Mouse (Mus musculus) MEL (cell line): ENCODE results near the gene Gm20388. TPM values are rescaled to one million over a fixed set of nuclear protein-coding genes. Genes with fewer than 3 reads are reported as not detected.

Experiments
- DNase-seq: peaks from one replicate; pipeline ENCODE4 v3.0.0; 2011; ENCODE audit warnings: low read depth, low spot score
- H3K27ac ChIP-seq: 2 replicates; pipeline ENCODE4 v1.5.1; 2012; ENCODE audit warnings: low read depth, mild to moderate bottlenecking, control low read depth, low read length, moderate library complexity; ENCODE audit not compliant: control insufficient read depth
- H3K27me3 ChIP-seq, 2 experiments: fragments of 150-350 bp in 1 of 2; sonication (generic) in 1 of 2; 2 replicates each; pipeline ENCODE4 v1.6.1; 2012; ENCODE audit warnings: low read length in 2 of 2, mild to moderate bottlenecking in 2 of 2, improper control_type of control experiment in 1 of 2, moderate library complexity in 1 of 2; ENCODE audit not compliant: insufficient read depth in 2 of 2, control insufficient read depth in 1 of 2
- H3K36me3 ChIP-seq, 2 experiments: 2 replicates each; pipeline ENCODE4 v1.6.1; 2012 to 2014; ENCODE audit warnings: low read length in 2 of 2, improper control_type of control experiment in 1 of 2, inconsistent platforms in 1 of 2, mild to moderate bottlenecking in 1 of 2; ENCODE audit not compliant: insufficient read depth in 2 of 2, control insufficient read depth in 1 of 2
- H3K4me1 ChIP-seq, 2 experiments: fragments of 150-350 bp in 1 of 2; sonication (generic) in 1 of 2; 2 replicates each; pipeline ENCODE4 v1.6.1; 2012; ENCODE audit warnings: low read length in 2 of 2, improper control_type of control experiment in 1 of 2, mild to moderate bottlenecking in 1 of 2; ENCODE audit not compliant: insufficient read depth in 2 of 2, control insufficient read depth in 1 of 2
- H3K4me3 ChIP-seq, 2 experiments: fragments of 150-350 bp in 1 of 2; sonication (generic) in 1 of 2; 2 replicates each; pipeline ENCODE4 v1.5.1; 2012; ENCODE audit warnings: low read depth in 2 of 2, low read length in 2 of 2, mild to moderate bottlenecking in 2 of 2, moderate library complexity in 2 of 2, control low read depth in 1 of 2, improper control_type of control experiment in 1 of 2; ENCODE audit not compliant: control insufficient read depth in 1 of 2, insufficient read depth in 1 of 2
- H3K79me2 ChIP-seq: 2 replicates; pipeline ENCODE4 v1.6.1; 2012; ENCODE audit warnings: mild to moderate bottlenecking, low read length, moderate library complexity; ENCODE audit not compliant: control insufficient read depth, poor library complexity, insufficient read depth
- H3K9ac ChIP-seq: 2 replicates; pipeline ENCODE4 v1.6.1; 2012; ENCODE audit warnings: low read depth, mild to moderate bottlenecking, control low read depth, low read length, moderate library complexity; ENCODE audit not compliant: control insufficient read depth, poor library complexity, severe bottlenecking
- H3K9me3 ChIP-seq: fragments of 150-350 bp; sonication (generic); replicated peaks from 2 replicates; pipeline ENCODE4 v1.6.1; 2012; ENCODE audit warnings: mild to moderate bottlenecking, low read length, improper control_type of control experiment, moderate library complexity; ENCODE audit not compliant: insufficient read depth
- CHD2 ChIP-seq: IDR thresholded peaks from 2 replicates; pipeline ENCODE4 v1.6.1; 2011; ENCODE audit warnings: low read length, improper control_type of control experiment
- CTCF ChIP-seq, 3 experiments: IDR thresholded peaks in 2 of 3; conservative IDR thresholded peaks in 1 of 3; 2 replicates each; pipeline ENCODE4 v1.5.1; 2011 to 2012; ENCODE audit warnings: low read length in 3 of 3, low read depth in 2 of 3, mild to moderate bottlenecking in 2 of 3, improper control_type of control experiment in 1 of 3, inconsistent platforms in 1 of 3, mixed read lengths in 1 of 3, moderate library complexity in 1 of 3; ENCODE audit not compliant: control insufficient read depth in 1 of 3, insufficient read depth in 1 of 3, poor library complexity in 1 of 3, severe bottlenecking in 1 of 3
- E2F4 ChIP-seq: IDR thresholded peaks from 2 replicates; pipeline ENCODE4 v1.6.1; 2011; ENCODE audit warnings: low read depth, low read length, improper control_type of control experiment, borderline replicate concordance
- ELF1 ChIP-seq: IDR thresholded peaks from 2 replicates; pipeline ENCODE4 v1.6.1; 2014; ENCODE audit warnings: low read depth, mild to moderate bottlenecking, inconsistent platforms, low read length, improper control_type of control experiment, moderate library complexity
- EP300 ChIP-seq, 2 experiments: IDR thresholded peaks; 2 replicates each; pipeline ENCODE4 v1.6.1; 2011; ENCODE audit warnings: improper control_type of control experiment in 2 of 2, low read length in 2 of 2, low read depth in 1 of 2, mild to moderate bottlenecking in 1 of 2
- ETS1 ChIP-seq: IDR thresholded peaks from 2 replicates; pipeline ENCODE4 v1.6.1; 2012; ENCODE audit warnings: low read depth, mild to moderate bottlenecking, inconsistent platforms, low read length, improper control_type of control experiment, moderate library complexity
- GABPA ChIP-seq: IDR thresholded peaks from 2 replicates; pipeline ENCODE4 v1.6.1; 2012; ENCODE audit warnings: low read depth, mild to moderate bottlenecking, inconsistent platforms, low read length, improper control_type of control experiment, moderate library complexity
- GATA1 ChIP-seq: IDR thresholded peaks from 2 replicates; pipeline ENCODE4 v1.6.1; 2011; ENCODE audit warnings: low read depth, low read length, improper control_type of control experiment
- KAT2A ChIP-seq: conservative IDR thresholded peaks from 2 replicates; pipeline ENCODE4 v1.6.1; 2012; ENCODE audit warnings: low read depth, low read length, improper control_type of control experiment, inconsistent platforms
- MAX ChIP-seq: IDR thresholded peaks from 2 replicates; pipeline ENCODE4 v1.6.1; 2011; ENCODE audit warnings: low read length, improper control_type of control experiment
- MAZ ChIP-seq: IDR thresholded peaks from 2 replicates; pipeline ENCODE4 v1.6.1; 2012; ENCODE audit warnings: low read depth, mild to moderate bottlenecking, inconsistent platforms, low read length, improper control_type of control experiment
- MXI1 ChIP-seq: IDR thresholded peaks from 2 replicates; pipeline ENCODE4 v1.6.1; 2011; ENCODE audit warnings: mild to moderate bottlenecking, low read depth, low read length, improper control_type of control experiment
- MYB ChIP-seq: IDR thresholded peaks from 2 replicates; pipeline ENCODE4 v1.6.1; 2011; ENCODE audit warnings: mild to moderate bottlenecking, low read depth, low read length, improper control_type of control experiment
- MYC ChIP-seq: IDR thresholded peaks from 2 replicates; pipeline ENCODE4 v1.6.1; 2011; ENCODE audit warnings: low read depth, mild to moderate bottlenecking, low read length, improper control_type of control experiment, moderate library complexity
- NRF1 ChIP-seq: IDR thresholded peaks from 2 replicates; pipeline ENCODE4 v1.6.1; 2014; ENCODE audit warnings: low read depth, mild to moderate bottlenecking, inconsistent platforms, low read length, improper control_type of control experiment, moderate library complexity; ENCODE audit not compliant: poor library complexity, insufficient read depth, severe bottlenecking
- POLR2A ChIP-seq, 2 experiments: IDR thresholded peaks; 2 replicates each; pipeline ENCODE4 v1.6.1; 2011 to 2012; ENCODE audit warnings: low read length in 2 of 2, mild to moderate bottlenecking in 2 of 2, control low read depth in 1 of 2, improper control_type of control experiment in 1 of 2, low read depth in 1 of 2, moderate library complexity in 1 of 2; ENCODE audit not compliant: control insufficient read depth in 1 of 2, insufficient read depth in 1 of 2, poor library complexity in 1 of 2
- POLR2AphosphoS2 ChIP-seq: IDR thresholded peaks from 2 replicates; pipeline ENCODE4 v1.6.1; 2011; ENCODE audit warnings: low read length, improper control_type of control experiment
- RAD21 ChIP-seq: IDR thresholded peaks from 2 replicates; pipeline ENCODE4 v1.6.1; 2011; ENCODE audit warnings: mild to moderate bottlenecking, low read depth, low read length, improper control_type of control experiment
- RCOR1 ChIP-seq: IDR thresholded peaks from 2 replicates; pipeline ENCODE4 v1.6.1; 2012; ENCODE audit warnings: low read depth, mild to moderate bottlenecking, inconsistent platforms, low read length, improper control_type of control experiment
- SMC3 ChIP-seq: IDR thresholded peaks from 2 replicates; pipeline ENCODE4 v1.6.1; 2011; ENCODE audit warnings: low read depth, low read length, improper control_type of control experiment
- TAL1 ChIP-seq: IDR thresholded peaks from 2 replicates; pipeline ENCODE4 v1.6.1; 2012; ENCODE audit warnings: mild to moderate bottlenecking, inconsistent platforms, low read length, moderate library complexity, mixed read lengths
- UBTF ChIP-seq: IDR thresholded peaks from 2 replicates; pipeline ENCODE4 v1.6.1; 2012; ENCODE audit warnings: low read depth, mild to moderate bottlenecking, inconsistent platforms, low read length, improper control_type of control experiment, moderate library complexity, borderline replicate concordance; ENCODE audit not compliant: insufficient read depth
- ZC3H11A ChIP-seq: IDR thresholded peaks from 2 replicates; pipeline ENCODE4 v1.6.1; 2012; ENCODE audit warnings: low read depth, mild to moderate bottlenecking, inconsistent platforms, low read length, improper control_type of control experiment
- ZNF384 ChIP-seq: IDR thresholded peaks from 2 replicates; pipeline ENCODE4 v1.6.1; 2012; ENCODE audit warnings: low read depth, mild to moderate bottlenecking, inconsistent platforms, low read length, improper control_type of control experiment
- polyA plus RNA-seq, 2 experiments: library from polyadenylated mRNA; stranded (reverse) in 1 of 2; unstranded in 1 of 2; fragments of >175 nt in 1 of 2; fragments of >200 nt in 1 of 2; gene quantifications; 2 replicates each; pipeline versions ENCODE4 v1.2.1 to v1.2.4; 2012; ENCODE audit warnings: low replicate concordance in 2 of 2, low read depth in 1 of 2; ENCODE audit not compliant: insufficient read length in 2 of 2, insufficient read depth in 1 of 2, missing spikeins in 1 of 2
- total RNA-seq: library from RNA; depleted of rRNA; stranded (reverse); fragments of 300-350 nt; gene quantifications from 2 replicates; pipeline ENCODE4 v1.2.3, GENCODE M21; 2012

The Gm20388 gene
- total and polyA plus RNA-seq, 3 experiments = 11.1 to 17.8 TPM; not detected in 1

GRCm38 (mm10) chr8:121350803-121351202, 1440.2 kb downstream of the Gm20388 start:
- Histone ChIP-seq H3K4me1 (no peaks in the 10 kb centered on the region), H3K4me3 (no peak overlapping the region), H3K9ac (no peak overlapping the region), H3K36me3 (no peaks in the 10 kb centered on the region)
- TF ChIP-seq CTCF (IDR thresholded peaks at IDR 0.05 in 2 of 3, conservative IDR thresholded peaks at IDR 0.05 in 1 of 3; ENCODE audit: control insufficient read depth in 1 of 3, insufficient read depth in 1 of 3, low read depth in 2 of 3, low read length in 3 of 3, poor library complexity in 1 of 3, severe bottlenecking in 1 of 3) = no peak
- no peak for TF ChIP-seq KAT2A
- TF ChIP-seq ETS1 = no peak
- TF ChIP-seq EP300 (IDR thresholded peaks at IDR 0.05; ENCODE audit: low read depth in 1 of 2, low read length in 2 of 2) = no peak
- TF ChIP-seq RCOR1 = no peak
- TF ChIP-seq NRF1 = no peak
- TF ChIP-seq GATA1 = no peak
- no peak for TF ChIP-seq MYC
- TF ChIP-seq, all 39 proteins: peak for 0
- no peak overlapping the region for H3K27ac ChIP-seq
- no peaks in the 10 kb centered on the region for H3K79me2 ChIP-seq
- no peak for DNase-seq
- no peaks in the 10 kb centered on the region for H3K9me3 ChIP-seq
- H3K27me3 ChIP-seq = no peaks in the 10 kb centered on the region; a peak in 2 of 4 replicates

GRCm38 (mm10) chr8:121354844-121355243, 1444.2 kb downstream of the Gm20388 start:
- Histone ChIP-seq H3K4me1 (no peaks in the 10 kb centered on the region), H3K9ac (no peak overlapping the region), H3K27me3 (no peaks in the 10 kb centered on the region; a peak in 2 of 4 replicates), H3K27ac (no peak overlapping the region), H3K79me2 (no peaks in the 10 kb centered on the region), H3K4me3 (no peak overlapping the region), H3K36me3 (no peaks in the 10 kb centered on the region), H3K9me3 (no peaks in the 10 kb centered on the region)
- no peak for TF ChIP-seq MXI1
- no peak for TF ChIP-seq RAD21
- TF ChIP-seq POLR2AphosphoS2 = no peak
- TF ChIP-seq TAL1 = no peak
- TF ChIP-seq GABPA = no peak
- TF ChIP-seq CTCF (IDR thresholded peaks at IDR 0.05 in 2 of 3, conservative IDR thresholded peaks at IDR 0.05 in 1 of 3; ENCODE audit: control insufficient read depth in 1 of 3, insufficient read depth in 1 of 3, low read depth in 2 of 3, low read length in 3 of 3, poor library complexity in 1 of 3, severe bottlenecking in 1 of 3) = no peak
- TF ChIP-seq ZC3H11A = no peak
- TF ChIP-seq E2F4 = no peak
- TF ChIP-seq MAX = no peak
- TF ChIP-seq MAZ = no peak
- no peak for TF ChIP-seq GATA1
- no peak for TF ChIP-seq ZNF384
- no peak for TF ChIP-seq POLR2A (IDR thresholded peaks at IDR 0.05; ENCODE audit: control insufficient read depth in 1 of 2, insufficient read depth in 1 of 2, low read depth in 1 of 2, low read length in 2 of 2, poor library complexity in 1 of 2)
- TF ChIP-seq SMC3 = no peak
- no peak for TF ChIP-seq CHD2
- TF ChIP-seq UBTF = no peak
- no peak for TF ChIP-seq ELF1
- no peak for TF ChIP-seq MYC
- no peak for TF ChIP-seq MYB
- DNase-seq = no peak
